Mouse (Mus musculus): Measurements from ENCODE around the gene Acod1.

- TF ChIP-seq CTCF (IDR thresholded peaks at IDR 0.05; ENCODE audit: low read depth, low read length) = no peak
- no peak for TF ChIP-seq POLR2A (IDR thresholded peaks at IDR 0.05; ENCODE audit: borderline replicate concordance, low read depth, low read length)
Measured at GRCm38 (mm10) chr14:103071471-103071870, 24.7 kb downstream of the Acod1 start.

All from bone marrow macrophage, adult 2 months (primary cell).